Mouse (Mus musculus) lung, postnatal 36 days (tissue): ENCODE measurements around the gene Gm3095.
"Not testable (repeated sequence)": the region's sequence is repeated elsewhere in the genome, so short reads cannot be mapped to it uniquely, and the experiment has no call there.

Experiments
- DNase-seq: peaks from one replicate; pipeline ENCODE4 v3.0.0; 2022; ENCODE audit warnings: mixed read lengths

The Gm3095 gene

DNA sequence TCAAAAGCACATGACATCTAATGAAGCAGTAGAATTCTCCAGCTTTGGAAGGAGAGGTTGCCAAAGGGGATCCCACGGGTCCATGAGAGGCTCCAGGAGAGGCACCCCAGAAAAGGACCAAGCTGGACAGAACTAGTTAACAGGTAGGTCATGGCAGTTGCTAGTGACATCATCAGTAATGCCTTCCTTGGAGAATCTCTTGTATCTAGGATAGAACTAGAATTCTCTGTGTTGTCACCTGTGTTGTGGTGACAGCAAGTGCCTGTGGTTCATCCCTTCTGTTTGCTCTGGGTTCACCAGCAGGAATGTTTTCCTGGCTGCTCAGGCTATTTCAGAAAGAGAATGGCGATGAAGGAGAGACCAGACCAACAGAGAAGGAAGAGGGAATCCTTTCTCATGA is at the start of gene Gm3095:
TSS of gene Gm3095 (plus strand) at position 301 of the 400 bp plus-strand sequence.
- DNase-seq: not testable (repeated sequence)

DNA sequence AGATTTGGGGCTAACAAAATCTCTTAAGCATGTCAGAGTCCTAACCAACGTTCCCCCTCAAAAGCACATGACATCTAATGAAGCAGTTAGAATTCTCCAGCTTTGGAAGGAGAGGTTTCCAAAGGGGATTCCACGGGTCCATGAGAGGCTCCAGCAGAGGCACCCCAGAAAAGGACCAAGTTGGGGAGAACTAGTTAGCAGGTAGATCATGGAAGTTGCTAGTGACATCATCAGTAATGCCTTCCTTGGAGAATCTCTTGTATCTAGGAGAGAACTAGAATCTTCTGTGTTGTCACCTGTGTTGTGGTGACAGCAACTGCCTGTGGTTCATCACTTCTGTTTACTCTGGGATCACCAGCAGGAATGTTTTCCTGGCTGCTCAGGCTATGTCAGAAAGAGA is 31.9 kb upstream of the Gm3095 start, which contains the start of gene Gm3029:
TSS of gene Gm3029 (plus strand) at position 301 of the 400 bp plus-strand sequence.
- not testable (repeated sequence) for DNase-seq

DNA sequence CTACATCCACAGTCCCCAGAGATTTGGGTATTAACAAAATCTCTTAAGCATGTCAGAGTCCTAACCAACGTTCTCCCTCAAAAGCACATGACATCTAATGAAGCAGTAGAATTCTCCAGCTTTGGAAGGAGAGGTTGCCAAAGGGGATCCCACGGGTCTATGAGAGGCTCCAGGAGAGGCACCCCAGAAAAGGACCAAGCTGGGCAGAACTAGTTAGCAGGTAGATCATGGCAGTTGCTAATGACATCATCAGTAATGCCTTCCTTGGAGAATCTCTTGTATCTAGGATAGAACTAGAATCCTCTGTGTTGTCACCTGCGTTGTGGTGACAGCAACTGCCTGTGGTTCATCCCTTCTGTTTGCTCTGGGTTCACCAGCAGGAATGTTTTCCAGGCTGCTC is 34.7 kb downstream of the Gm3095 start, which contains the start of gene Gm3099:
TSS of gene Gm3099 (plus strand) at position 301 of the 400 bp plus-strand sequence.
- DNase-seq: not testable (repeated sequence)
